Mouse (Mus musculus): ENCODE data around the gene Arpc1a.
"Not testable (repeated sequence)": the region's sequence is repeated elsewhere in the genome, so short reads cannot be mapped to it uniquely, and the experiment has no call there.

Arpc1a gene

GRCm38 (mm10) chr5:145083632-145084451 lies at the start of gene Arpc1a, which contains the start of gene Kpna7:
Arpc1a (plus strand) TSS chr5:145083830.
Kpna7 (minus strand) TSS chr5:145084030.
- DNase-seq (ENCODE audit: low spot score): peak; percentile 98

GRCm38 (mm10) chr5:145041628-145042027 lies 42.0 kb upstream of the Arpc1a start:
- no peak for DNase-seq (ENCODE audit: low spot score)

- not testable (repeated sequence) for DNase-seq (ENCODE audit: low spot score)
These were observed 40.9 kb upstream of the Arpc1a start, which contains the start of gene 1700018F24Rik for GRCm38 (mm10) chr5:145042690-145043089. 1700018F24Rik (plus strand) TSS chr5:145042990.

GRCm38 (mm10) chr5:145054187-145054586 lies 29.4 kb upstream of the Arpc1a start:
- DNase-seq (ENCODE audit: low spot score): not testable (repeated sequence)

- no peak for DNase-seq (ENCODE audit: low spot score)
These were observed 25.7 kb upstream of the Arpc1a start for GRCm38 (mm10) chr5:145057907-145058306.

- DNase-seq (ENCODE audit: low spot score): peak; percentile 35
These were observed 24.9 kb upstream of the Arpc1a start for GRCm38 (mm10) chr5:145058722-145059121.

- no peak for DNase-seq (ENCODE audit: low spot score)
These were observed 24.1 kb upstream of the Arpc1a start for GRCm38 (mm10) chr5:145059524-145059923.

GRCm38 (mm10) chr5:145064765-145065340 lies 18.8 kb upstream of the Arpc1a start:
- DNase-seq (ENCODE audit: low spot score): no peak

- DNase-seq (ENCODE audit: low spot score): no peak
These were observed 14.8 kb upstream of the Arpc1a start for GRCm38 (mm10) chr5:145068863-145069262.

GRCm38 (mm10) chr5:145069707-145070106 lies 13.9 kb upstream of the Arpc1a start:
- peak; percentile 95 for DNase-seq (ENCODE audit: low spot score)

- DNase-seq (ENCODE audit: low spot score): no peak
These were observed 12.3 kb upstream of the Arpc1a start for GRCm38 (mm10) chr5:145071342-145071741.

- DNase-seq (ENCODE audit: low spot score): no peak
These were observed 8.5 kb upstream of the Arpc1a start for GRCm38 (mm10) chr5:145075081-145075480.

- DNase-seq (ENCODE audit: low spot score): peak; percentile 30
These were observed 1.6 kb upstream of the Arpc1a start for GRCm38 (mm10) chr5:145081866-145082613.

GRCm38 (mm10) chr5:145083201-145083600 lies 429 bp upstream of the Arpc1a start:
- not testable (repeated sequence) for DNase-seq (ENCODE audit: low spot score)

- no peak for DNase-seq (ENCODE audit: low spot score)
These were observed 1.2 kb downstream of the Arpc1a start for GRCm38 (mm10) chr5:145084822-145085221.

GRCm38 (mm10) chr5:145088186-145088585 lies 4.6 kb downstream of the Arpc1a start:
- no peak for DNase-seq (ENCODE audit: low spot score)

GRCm38 (mm10) chr5:145089878-145090277 lies 6.2 kb downstream of the Arpc1a start:
- no peak for DNase-seq (ENCODE audit: low spot score)

- no peak for DNase-seq (ENCODE audit: low spot score)
These were observed 12.6 kb downstream of the Arpc1a start for GRCm38 (mm10) chr5:145096195-145096594.

- no peak for DNase-seq (ENCODE audit: low spot score)
These were observed 14.8 kb downstream of the Arpc1a start for GRCm38 (mm10) chr5:145098340-145098821.

- DNase-seq (ENCODE audit: low spot score): no peak
These were observed 17.3 kb downstream of the Arpc1a start for GRCm38 (mm10) chr5:145100960-145101359.

GRCm38 (mm10) chr5:145101451-145101850 lies 17.8 kb downstream of the Arpc1a start:
- DNase-seq (ENCODE audit: low spot score): not testable (repeated sequence)

- DNase-seq (ENCODE audit: low spot score): peak; percentile 43
These were observed 19.1 kb downstream of the Arpc1a start for GRCm38 (mm10) chr5:145102706-145103105.
